Mouse (Mus musculus) embryonic stem cell, embryonic (primary cell): ENCODE measurements around the gene Dag1.

ENCODE experiments used
- CTCF ChIA-PET, 4 experiments: fragments of 300-600 bp in 2 of 4; fragments of 350-600 bp in 2 of 4; sonication (Branson Sonifier 250); formaldehyde crosslinking; loops; one replicate each; lab custom pipeline; 2022; ENCODE audit warnings: inconsistent platforms in 2 of 4; lab: Charles Lee
- POLR2A ChIA-PET, 4 experiments: fragments of 300-600 bp in 2 of 4; fragments of 350-600 bp in 2 of 4; sonication (Branson Sonifier 250); formaldehyde crosslinking; loops; one replicate each; lab custom pipeline; 2022; ENCODE audit warnings: antibody characterized with exemption in 4 of 4, inconsistent platforms in 1 of 4; lab: Charles Lee

The Dag1 gene

GRCm38 (mm10) chr9:108196222-108196621 is 67.5 kb downstream of the Dag1 start:
- ChIA-PET CTCF (interaction anchor here in 3 of 4 experiments (0.6 to 5.3 kb wide), 6 partner anchors 56 to 762 kb away, joined by 3 to 24 read pairs (median 8); partner anchors contain the start of gene Apeh (in 1 of the 3)), POLR2A (interaction anchor here in 1 of 4 experiments (1.2 to 1.8 kb wide), 2 partner anchors 101 to 143 kb away, joined by 3 to 6 read pairs; partner anchors contain the start of genes Amigo3 and Apeh)

DNA sequence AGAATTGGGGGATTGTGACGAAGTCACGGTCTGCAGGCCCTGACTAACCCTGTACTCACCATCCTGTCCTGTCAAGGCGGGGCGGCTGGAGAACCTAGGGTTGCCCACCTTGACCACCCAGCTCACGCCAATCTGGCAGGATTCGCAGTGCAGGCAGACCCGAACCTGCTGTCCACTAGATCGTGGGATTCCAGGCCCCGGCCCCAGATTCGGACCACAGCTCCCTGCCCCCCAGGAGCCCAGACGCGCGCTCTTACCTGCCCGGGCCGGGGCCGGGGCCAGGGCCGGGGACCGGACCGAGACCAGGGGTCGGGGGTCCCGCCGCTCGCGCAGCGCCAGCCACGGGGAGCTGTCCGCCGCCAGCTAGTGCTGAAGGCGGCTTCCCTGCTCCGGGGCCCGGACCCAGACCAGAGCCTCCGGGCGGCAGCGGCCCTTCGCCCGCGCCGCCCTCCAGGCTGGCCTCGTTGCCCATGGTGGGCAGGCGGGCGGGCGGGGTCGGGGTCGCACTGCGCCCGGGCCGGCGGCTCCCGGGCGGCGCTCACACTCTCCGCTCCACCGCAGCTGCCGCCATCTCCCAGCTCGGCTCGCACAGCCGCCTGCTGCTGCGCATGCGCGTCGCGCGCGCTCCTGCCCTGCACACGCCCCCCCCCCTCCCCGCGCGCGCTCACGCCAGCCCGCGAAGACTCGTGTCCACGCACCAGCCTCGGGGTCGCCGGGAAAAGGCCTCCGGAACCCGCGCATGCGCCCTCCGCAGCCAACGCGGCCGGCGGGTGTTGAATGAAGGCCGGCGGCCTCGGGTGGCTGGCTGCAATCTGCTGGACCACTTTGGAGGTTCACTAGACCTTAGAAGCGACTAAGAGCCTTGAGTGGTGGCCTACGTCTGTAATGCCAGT is 73.7 kb downstream of the Dag1 start, which contains the start of gene Bsn:
Bsn (minus strand) TSS at position 598 of the 893 bp plus-strand sequence.
- CTCF ChIA-PET: interaction anchor here in 3 of 4 experiments (0.6 to 2.0 kb wide), 12 partner anchors 11 to 283 kb away, joined by 3 to 12 read pairs (median 4); partner anchors contain the start of gene Mst1r (in 1 of the 3)

DNA sequence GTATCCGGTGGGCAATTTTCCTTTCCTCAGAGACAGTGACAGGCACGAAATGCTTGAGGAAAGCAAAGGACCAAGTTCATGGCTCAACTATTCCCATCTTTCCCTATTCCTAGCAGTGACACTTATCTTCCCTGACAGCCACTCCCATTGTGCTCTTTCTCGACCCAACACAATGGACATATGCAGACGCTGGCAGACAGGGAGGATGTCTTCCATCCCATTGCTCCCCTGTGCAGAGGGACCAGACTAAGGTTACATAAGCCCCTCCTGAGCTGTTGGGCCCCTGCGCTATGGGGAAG is 74.3 kb downstream of the Dag1 start:
- POLR2A ChIA-PET: interaction anchor here in 3 of 4 experiments (0.5 to 1.8 kb wide), 13 partner anchors 12 to 254 kb away, joined by 3 to 6 read pairs (median 4); partner anchors contain the start of genes Camkv (in 1 of the 3) and Dag1 (in 1 of the 3)
- CTCF ChIA-PET: interaction anchor here in 3 of 4 experiments (1.0 to 2.0 kb wide), 10 partner anchors 11 to 283 kb away, joined by 3 to 12 read pairs (median 4); partner anchors contain the start of gene Mst1r (in 1 of the 3)

More for the DNA sequence above, 73.7 kb downstream of the Dag1 start, which contains the start of gene Bsn:
- POLR2A ChIA-PET: interaction anchor here in 3 of 4 experiments (0.5 to 1.8 kb wide), 16 partner anchors 11 to 254 kb away, joined by 3 to 6 read pairs (median 4); partner anchors contain the start of genes Camkv (in 1 of the 3), Dag1 (in 1 of the 3), Gpx1 (in 1 of the 3) and Tcta (in 1 of the 3)

DNA sequence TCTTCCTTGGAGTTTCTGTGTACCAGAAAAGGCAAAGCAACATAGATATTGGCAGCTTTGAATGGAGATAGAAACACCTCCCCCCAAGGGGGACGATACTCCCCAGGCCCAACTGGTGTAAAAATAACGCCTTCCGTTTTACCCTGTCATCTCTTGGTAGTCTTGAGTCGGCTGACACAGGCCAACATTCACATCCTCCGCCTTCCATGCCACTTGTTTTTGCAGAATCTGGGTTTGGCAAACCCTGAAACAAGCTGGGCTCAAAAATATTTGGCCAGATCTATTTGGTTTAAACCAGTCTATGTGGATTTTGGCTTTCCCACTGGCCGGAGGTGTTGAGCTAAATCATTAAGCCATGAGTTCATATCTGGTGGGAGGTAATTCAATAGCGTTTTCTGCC is 74.7 kb downstream of the Dag1 start:
- ChIA-PET POLR2A (interaction anchor here in 2 of 4 experiments (1.0 to 1.8 kb wide), 7 partner anchors 12 to 253 kb away, joined by 3 to 6 read pairs (median 5); partner anchors contain the start of genes Camkv (in 1 of the 2) and Dag1 (in 1 of the 2)), CTCF (interaction anchor here in 3 of 4 experiments (0.5 to 2.0 kb wide), 6 partner anchors 12 to 96 kb away, joined by 3 to 12 read pairs (median 4); no protein-coding TSS in a partner anchor)

DNA sequence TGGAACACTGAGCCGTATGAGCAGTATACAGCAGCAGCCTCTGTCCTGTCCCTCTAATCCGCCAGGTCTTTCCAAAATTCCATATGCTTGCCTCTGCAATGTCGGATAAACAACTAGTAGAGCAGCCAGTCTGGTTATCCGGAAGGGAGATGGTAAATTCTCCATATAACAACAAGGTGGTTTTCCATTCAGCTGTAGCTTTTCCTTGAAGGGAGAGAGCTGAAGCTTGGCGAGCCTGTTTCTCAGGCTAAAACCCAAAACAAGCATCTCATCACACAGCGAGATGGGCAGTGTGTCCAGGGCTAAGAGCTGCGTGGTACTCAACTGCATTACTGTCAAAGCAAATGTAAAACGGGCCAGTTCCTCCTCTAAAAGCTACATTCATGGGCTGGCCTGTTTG is 75.2 kb downstream of the Dag1 start:
- ChIA-PET CTCF (interaction anchor here in 2 of 4 experiments (0.5 to 2.0 kb wide), 3 partner anchors 15 to 52 kb away, joined by 3 to 12 read pairs (median 3); no protein-coding TSS in a partner anchor), POLR2A (interaction anchor here in 2 of 4 experiments (1.0 to 1.8 kb wide), 5 partner anchors 14 to 253 kb away, joined by 3 to 6 read pairs (median 5); partner anchors contain the start of genes Camkv (in 1 of the 2) and Dag1 (in 1 of the 2))

GRCm38 (mm10) chr9:108187616-108188015 is 76.1 kb downstream of the Dag1 start:
- POLR2A ChIA-PET: interaction anchor here in 1 of 4 experiments (1.3 to 1.5 kb wide), 2 partner anchors 10 to 15 kb away, joined by 4 read pairs; no protein-coding TSS in a partner anchor

GRCm38 (mm10) chr9:108185786-108186185 is 78.0 kb downstream of the Dag1 start:
- ChIA-PET CTCF (interaction anchor here in 2 of 4 experiments (0.6 to 0.7 kb wide), 2 partner anchors 18 to 57 kb away, joined by 3 read pairs; no protein-coding TSS in a partner anchor), POLR2A (interaction anchor here in 3 of 4 experiments (0.6 to 1.6 kb wide), 4 partner anchors 13 to 218 kb away, joined by 3 to 8 read pairs (median 3); partner anchors contain the start of gene Dag1 (in 1 of the 3))

More at GRCm38 (mm10) chr9:108187616-108188015, 76.1 kb downstream of the Dag1 start:
- CTCF ChIA-PET: no interaction called here

DNA sequence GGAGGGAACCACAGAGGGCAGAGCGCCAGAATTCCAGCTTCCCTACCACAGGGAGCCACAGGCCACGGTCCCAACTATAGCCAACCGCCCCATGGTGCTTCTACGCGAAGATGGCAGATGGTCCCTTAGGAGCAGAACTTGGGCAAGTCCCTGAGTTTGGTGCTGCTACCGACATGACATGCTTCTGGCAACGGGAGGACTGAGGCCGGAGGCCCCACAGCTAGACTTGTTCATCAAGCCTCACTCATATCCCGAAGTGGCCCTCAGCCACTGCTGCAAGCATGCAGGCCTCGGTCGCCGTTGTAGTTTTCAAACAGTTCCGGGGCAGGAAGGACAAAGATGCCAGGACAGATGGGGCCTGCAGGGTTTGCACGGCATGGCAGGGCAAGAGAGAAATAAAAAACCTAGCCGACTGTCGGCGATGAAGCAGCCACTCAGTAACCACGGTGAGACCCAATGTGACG is 80.2 kb downstream of the Dag1 start:
- POLR2A ChIA-PET: interaction anchor here (0.6 to 2.2 kb wide), 27 partner anchors 9 to 384 kb away, joined by 3 to 9 read pairs (median 3); partner anchors contain the start of genes Apeh (in 2 of the 4), Amigo3 (in 1 of the 4), Dag1 (in 1 of the 4) and Ndufaf3 (in 1 of the 4)

GRCm38 (mm10) chr9:108182806-108183506 is 80.8 kb downstream of the Dag1 start:
- ChIA-PET CTCF (interaction anchor here in 3 of 4 experiments (0.6 to 2.2 kb wide), 14 partner anchors 18 to 282 kb away, joined by 3 to 10 read pairs (median 4); no protein-coding TSS in a partner anchor), POLR2A (interaction anchor here (0.6 to 2.2 kb wide), 27 partner anchors 9 to 384 kb away, joined by 3 to 9 read pairs (median 3); partner anchors contain the start of genes Apeh (in 2 of the 4), Amigo3 (in 1 of the 4), Dag1 (in 1 of the 4) and Ndufaf3 (in 1 of the 4))

More for the DNA sequence above, 80.2 kb downstream of the Dag1 start:
- CTCF ChIA-PET: interaction anchor here (0.5 to 2.2 kb wide), 15 partner anchors 18 to 283 kb away, joined by 3 to 10 read pairs (median 4); partner anchors contain the start of gene Amigo3 (in 1 of the 4)

DNA sequence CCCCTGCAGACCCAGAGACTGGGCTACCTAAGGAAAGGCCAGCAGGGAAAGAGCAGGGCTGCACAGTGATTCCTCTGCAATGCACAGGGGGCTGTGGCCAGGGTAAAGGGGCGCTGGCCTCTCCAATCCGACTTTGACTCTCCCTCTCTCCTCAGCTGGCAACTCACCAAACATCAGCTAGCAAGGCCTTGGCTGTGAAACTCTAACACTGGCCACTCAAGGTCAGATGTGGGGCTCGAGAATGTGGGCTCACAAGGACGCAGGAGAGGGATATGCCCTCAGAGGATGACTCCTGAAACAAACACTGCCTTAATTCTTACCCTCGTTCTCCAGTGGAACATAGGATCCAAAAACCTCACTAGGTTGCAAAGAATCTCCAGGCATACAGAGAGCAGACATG is 85.4 kb downstream of the Dag1 start:
- CTCF ChIA-PET: no interaction called here
- POLR2A ChIA-PET: interaction anchor here in 1 of 4 experiments (2.6 kb wide), 1 partner anchor 9 kb away, joined by 11 read pairs; no protein-coding TSS in a partner anchor

- POLR2A ChIA-PET: interaction anchor here in 2 of 4 experiments (0.7 to 1.7 kb wide), 6 partner anchors 8 to 271 kb away, joined by 3 to 4 read pairs (median 3); no protein-coding TSS in a partner anchor
- CTCF ChIA-PET: interaction anchor here in 1 of 4 experiments (1.3 to 2.0 kb wide), 2 partner anchors 28 to 38 kb away, joined by 5 to 9 read pairs; no protein-coding TSS in a partner anchor
Measured at GRCm38 (mm10) chr9:108175116-108175838, 88.5 kb downstream of the Dag1 start.

DNA sequence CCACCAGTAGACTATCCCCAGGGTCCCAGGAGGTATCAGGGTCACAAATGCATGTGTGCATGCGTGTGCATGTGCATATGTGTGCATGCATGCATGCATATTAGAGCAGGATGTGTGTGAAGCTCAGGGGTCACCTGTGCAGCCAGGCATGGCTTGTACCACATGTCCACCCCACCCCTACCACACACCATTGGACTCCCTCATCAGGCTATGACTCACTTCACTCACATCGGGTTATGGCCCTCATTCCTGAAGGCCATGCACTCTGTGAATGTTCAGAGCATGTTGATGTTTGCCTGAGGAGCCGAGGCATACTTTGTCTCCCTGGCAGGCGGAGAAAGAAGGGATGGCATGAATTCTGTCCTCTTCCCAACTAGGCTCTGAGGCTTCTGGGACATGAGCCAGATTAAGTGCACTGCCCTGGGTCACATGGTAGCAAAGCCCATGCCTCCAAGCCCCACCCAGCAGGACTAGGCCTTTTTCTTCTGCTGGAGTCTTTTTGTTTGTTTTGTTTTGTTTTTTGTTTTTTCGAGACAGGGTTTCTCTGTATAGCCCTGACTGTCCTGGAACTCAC is 90.9 kb downstream of the Dag1 start:
- CTCF ChIA-PET: interaction anchor here in 1 of 4 experiments (0.8 kb wide), 1 partner anchor 36 kb away, joined by 3 read pairs; no protein-coding TSS in a partner anchor
- POLR2A ChIA-PET: interaction anchor here in 3 of 4 experiments (0.5 to 3.8 kb wide), 9 partner anchors 9 to 722 kb away, joined by 3 to 21 read pairs (median 3); no protein-coding TSS in a partner anchor

GRCm38 (mm10) chr9:108169751-108170150 is 94.0 kb downstream of the Dag1 start:
- ChIA-PET CTCF (interaction anchor here in 1 of 4 experiments (0.5 to 1.0 kb wide), 2 partner anchors 32 to 118 kb away, joined by 3 read pairs; no protein-coding TSS in a partner anchor), POLR2A (interaction anchor here in 2 of 4 experiments (1.1 to 3.8 kb wide), 4 partner anchors 9 to 26 kb away, joined by 3 to 21 read pairs (median 7); no protein-coding TSS in a partner anchor)

DNA sequence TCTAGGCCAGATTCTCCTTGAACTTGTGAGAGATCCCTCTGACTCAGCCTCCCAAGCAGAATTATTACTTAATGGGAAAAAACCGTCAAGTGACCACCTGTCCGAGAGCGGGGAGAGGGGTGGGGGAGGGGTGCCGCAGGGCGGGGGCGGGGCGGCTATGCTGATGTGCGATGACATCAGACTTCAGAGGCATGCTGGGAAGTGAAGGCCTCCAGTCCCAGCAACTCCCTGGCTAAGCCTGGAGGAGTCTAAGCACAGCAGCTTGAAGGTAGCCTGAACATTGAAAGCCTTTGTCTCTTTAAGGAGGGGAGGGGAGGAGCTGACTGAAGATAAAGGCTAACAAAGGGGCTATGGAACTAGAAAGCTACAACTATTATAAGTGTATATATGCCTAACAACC is 98.6 kb downstream of the Dag1 start:
- ChIA-PET POLR2A (interaction anchor here in 3 of 4 experiments (0.6 to 1.5 kb wide), 5 partner anchors 18 to 87 kb away, joined by 3 to 5 read pairs (median 3); partner anchors contain the start of genes Apeh (in 1 of the 3) and Bsn (in 1 of the 3)), CTCF (interaction anchor here in 2 of 4 experiments (0.6 to 1.1 kb wide), 3 partner anchors 29 to 247 kb away, joined by 3 to 4 read pairs (median 3); partner anchors contain the start of gene Amigo3 (in 1 of the 2))
